Mouse (Mus musculus) kidney, embryonic 15.5 days (tissue): ENCODE results near the gene Milr1. TPM values are rescaled to one million over a fixed set of nuclear protein-coding genes. Genes with fewer than 3 reads are reported as not detected.
A peak's percentile ranks its signal among the peaks of the same experiment; 100 is the strongest.
"Not testable (repeated sequence)": the region's sequence is repeated elsewhere in the genome, so short reads cannot be mapped to it uniquely, and the experiment has no call there.

Experiments
- ATAC-seq: fragments of 200-750 bp; cut with Nextera tagmentation; replicated peaks from 2 replicates; pipeline ENCODE4 v1.8.0; 2017; ENCODE audit warnings: moderate TSS enrichment; ENCODE audit not compliant: low FRiP score
- H3K27ac ChIP-seq: fragments of 300-500 bp; sonication (generic); 2 replicates; pipeline ENCODE4 v1.5.1; 2015; ENCODE audit warnings: mild to moderate bottlenecking, inconsistent platforms
- H3K27me3 ChIP-seq: fragments of 300-500 bp; sonication (generic); 2 replicates; pipeline ENCODE4 v1.6.1; 2015; ENCODE audit warnings: inconsistent platforms
- H3K36me3 ChIP-seq: fragments of 300-500 bp; sonication (generic); 2 replicates; pipeline ENCODE4 v1.6.1; 2015; ENCODE audit warnings: inconsistent platforms
- H3K4me1 ChIP-seq: fragments of 300-500 bp; sonication (generic); 2 replicates; pipeline ENCODE4 v1.6.1; 2015; ENCODE audit warnings: inconsistent platforms
- H3K4me2 ChIP-seq: fragments of 300-500 bp; sonication (generic); 2 replicates; pipeline ENCODE4 v1.6.1; 2015; ENCODE audit warnings: moderate library complexity, mild to moderate bottlenecking, inconsistent platforms
- H3K4me3 ChIP-seq: fragments of 300-500 bp; sonication (generic); replicated peaks from 2 replicates; pipeline ENCODE4 v1.5.1; 2015; ENCODE audit warnings: mild to moderate bottlenecking, inconsistent platforms
- H3K9ac ChIP-seq: fragments of 300-500 bp; sonication (generic); 2 replicates; pipeline ENCODE4 v1.6.1; 2015; ENCODE audit warnings: mild to moderate bottlenecking, inconsistent platforms
- H3K9me3 ChIP-seq: fragments of 300-500 bp; sonication (generic); replicated peaks from 2 replicates; pipeline ENCODE4 v1.6.1; 2016; ENCODE audit warnings: inconsistent platforms
- WGBS: fragments of 180-500 bp; shearing (Covaris S2); methylation state at CpG from one replicate; pipeline ENCODE4 v1.1.7; 2015; ENCODE audit warnings: mixed read lengths; 5-methylcytosine and 5-hydroxymethylcytosine counted together
- polyA plus RNA-seq: library from polyadenylated mRNA; unstranded; fragments of >200 nt; fragmentation: Nextera tagmentation; extraction: Ambion mirVana; gene quantifications from 2 replicates; pipeline ENCODE4 v1.2.1, GENCODE M21; 2015

The Milr1 gene
- polyA plus RNA-seq, 1 experiment from 2014 or later: 1.7 TPM

DNA sequence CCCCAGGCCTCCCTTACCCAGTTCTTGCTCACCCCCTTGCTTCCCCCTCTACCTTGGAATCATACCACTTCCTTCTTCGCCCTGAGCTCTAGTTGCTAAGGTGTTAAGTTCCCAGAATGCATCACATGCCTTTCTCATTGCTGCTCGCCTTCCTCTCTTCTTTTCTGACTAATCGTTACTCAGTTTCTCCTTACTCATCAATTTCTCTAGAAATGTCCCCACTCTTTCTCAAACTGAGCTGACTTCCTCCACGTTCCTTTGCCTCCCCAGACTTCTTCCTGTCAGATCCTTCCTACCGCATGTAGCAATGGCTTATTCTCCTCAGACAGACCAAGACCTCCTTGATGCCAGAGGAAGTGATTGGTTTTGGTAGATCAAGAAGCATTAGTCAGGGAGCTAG, 34.5 kb upstream of the Milr1 start:
- no peaks in the 10 kb centered on the region for H3K9me3 ChIP-seq
- H3K4me3 ChIP-seq: no peak overlapping the region
- H3K27me3 ChIP-seq: no peaks in the 10 kb centered on the region
- no peak overlapping the region for H3K4me2 ChIP-seq
- H3K27ac ChIP-seq: no peak overlapping the region
- no peak for ATAC-seq
- 64% methylated on average over 5 of the region's 5 CpGs for WGBS
- 0 out of 2 replicates have a peak, but pooled peaks cover 4% of the 10 kb centered on the region for H3K4me1 ChIP-seq
- H3K9ac ChIP-seq: no peak overlapping the region
- H3K36me3 ChIP-seq: no peaks in the 10 kb centered on the region

DNA sequence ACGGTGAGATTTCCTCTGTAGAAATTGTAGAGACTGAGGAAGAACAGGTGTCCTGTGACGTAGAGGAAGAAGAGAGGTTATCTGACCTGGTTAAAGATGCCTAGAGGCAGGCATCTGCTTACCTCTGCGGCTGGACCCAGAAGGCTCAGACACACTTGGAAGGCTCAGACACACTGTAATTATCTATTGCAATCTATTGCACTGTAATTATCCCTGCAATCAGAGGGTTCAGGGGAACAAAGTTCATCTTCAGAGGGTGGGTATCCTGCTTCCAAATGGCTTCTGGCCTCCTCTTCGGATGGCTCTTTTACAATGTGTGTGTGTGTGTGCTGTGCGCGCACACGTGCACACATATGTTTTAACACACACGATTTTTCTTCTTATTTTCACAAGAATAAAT, 30.6 kb upstream of the Milr1 start:
- Histone ChIP-seq H3K4me2 (no peak overlapping the region), H3K36me3 (no peaks in the 10 kb centered on the region)
- 87% methylated on average over 8 of the region's 8 CpGs for WGBS

DNA sequence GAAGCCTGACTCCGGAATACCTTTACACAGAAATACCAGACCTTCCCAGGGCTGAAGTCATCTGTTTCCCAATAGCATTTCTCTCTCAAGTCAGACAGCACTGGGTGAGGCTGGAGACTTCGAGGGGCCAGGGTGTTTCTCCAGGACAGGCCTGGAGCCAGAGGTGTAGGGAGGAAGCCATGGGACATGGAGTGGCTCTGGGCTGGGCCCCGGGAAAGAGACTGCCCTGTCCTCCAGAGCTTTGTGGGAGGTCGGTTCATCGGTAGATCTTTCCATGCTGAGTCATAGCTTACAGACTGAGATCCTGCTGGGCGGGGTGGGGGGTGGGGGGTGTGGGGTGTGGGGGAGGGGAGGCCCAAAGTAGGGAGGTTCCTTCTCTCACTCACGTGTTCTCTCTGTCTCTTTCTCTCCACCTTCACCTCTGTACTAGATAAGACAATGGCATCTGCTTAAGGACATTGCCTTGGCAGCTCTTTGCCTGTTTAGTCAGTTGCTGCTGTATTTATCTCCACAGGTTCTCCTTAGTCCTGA, 28.1 kb upstream of the Milr1 start:
- WGBS: 10% methylated on average over 6 of the region's 7 CpGs
- peaks cover 10% of the 10 kb centered on the region; the same call in 1 of the 2 replicates for H3K4me1 ChIP-seq
- no peak overlapping the region for H3K4me2 ChIP-seq
- H3K4me3 ChIP-seq: no peak overlapping the region
- H3K9ac ChIP-seq: no peak overlapping the region
- no peak overlapping the region for H3K27ac ChIP-seq
- ATAC-seq: no peak; the same call in 1 of the 2 replicates
- H3K9me3 ChIP-seq: no peaks in the 10 kb centered on the region
- H3K27me3 ChIP-seq: no peaks in the 10 kb centered on the region
- no peaks in the 10 kb centered on the region for H3K36me3 ChIP-seq

More for the DNA sequence above, 30.6 kb upstream of the Milr1 start:
- H3K27ac ChIP-seq: no peak overlapping the region
- no peaks in the 10 kb centered on the region for H3K27me3 ChIP-seq
- H3K9ac ChIP-seq: no peak overlapping the region
- H3K4me1 ChIP-seq: peaks cover 15% of the 10 kb centered on the region; the same call in 1 of the 2 replicates
- no peak overlapping the region for H3K4me3 ChIP-seq
- no peaks in the 10 kb centered on the region for H3K9me3 ChIP-seq
- no peak for ATAC-seq

DNA sequence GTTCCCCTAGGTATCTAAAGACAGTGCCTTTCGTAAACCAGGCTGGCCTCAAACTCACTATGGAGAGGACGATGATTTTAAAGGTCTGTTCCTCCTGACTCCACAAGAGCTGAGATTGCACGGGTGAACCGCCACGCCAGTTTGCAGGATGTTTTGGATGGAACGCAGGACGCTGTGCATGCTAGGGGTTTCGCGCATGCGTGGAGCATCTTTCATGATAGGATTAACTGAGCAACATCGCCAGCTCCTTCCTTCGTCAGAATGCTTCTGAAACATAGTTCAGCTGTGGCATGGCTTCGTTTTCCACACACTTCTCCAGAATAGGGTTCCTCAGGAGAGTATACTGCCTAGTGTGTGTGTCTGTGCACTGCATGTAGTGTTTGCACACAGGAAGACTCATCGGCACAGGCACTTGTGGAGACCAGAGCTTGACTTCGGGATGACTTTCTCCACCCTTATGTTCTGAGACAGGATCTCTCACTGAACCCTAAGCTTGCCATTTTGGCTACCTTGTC, 27.4 kb upstream of the Milr1 start:
- H3K36me3 ChIP-seq: no peaks in the 10 kb centered on the region
- no peaks in the 10 kb centered on the region for H3K9me3 ChIP-seq
- WGBS: 84% methylated on average over 15 of the region's 15 CpGs
- no peak overlapping the region for H3K4me2 ChIP-seq
- H3K27ac ChIP-seq: no peak overlapping the region
- ATAC-seq: no peak
- no peaks in the 10 kb centered on the region for H3K27me3 ChIP-seq
- no peak overlapping the region for H3K4me3 ChIP-seq
- no peak overlapping the region for H3K9ac ChIP-seq
- peaks cover 10% of the 10 kb centered on the region; the same call in 1 of the 2 replicates for H3K4me1 ChIP-seq

DNA sequence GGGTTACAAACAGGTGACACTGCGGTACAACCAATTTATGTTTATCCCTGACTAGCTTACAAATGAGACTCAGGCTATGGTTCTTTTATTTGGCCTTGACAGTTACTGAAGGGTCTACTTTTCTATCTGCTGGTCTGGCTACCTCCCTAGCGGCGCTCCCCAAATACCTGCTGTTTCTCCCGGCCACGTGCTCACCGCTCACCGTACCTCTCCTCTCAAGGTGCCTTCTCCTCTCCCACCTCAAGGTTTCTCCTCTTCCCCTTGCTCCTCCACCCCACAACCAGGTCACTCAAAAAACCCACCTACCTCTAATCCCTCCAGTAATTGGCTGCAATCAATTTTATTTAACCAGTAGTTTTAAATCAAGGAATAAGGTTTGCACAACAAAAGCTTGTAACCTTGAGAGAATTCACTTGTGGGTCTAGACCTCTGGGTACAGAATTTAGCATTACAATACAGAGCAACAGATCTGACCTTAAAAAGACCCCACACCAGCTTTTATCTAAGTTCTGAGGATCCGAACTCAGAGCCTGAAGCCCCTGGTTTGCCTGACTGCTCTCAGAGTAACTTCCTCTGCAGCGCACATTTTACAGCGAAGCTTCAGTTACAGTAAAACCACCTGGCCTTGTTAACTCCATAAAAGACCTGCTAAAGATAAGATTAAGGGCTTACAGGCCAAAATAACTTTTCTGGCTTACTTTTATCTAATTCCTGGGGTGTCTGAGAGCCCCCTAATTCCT, 26.7 kb upstream of the Milr1 start:
- Histone ChIP-seq H3K36me3 (no peaks in the 10 kb centered on the region), H3K9ac (no peak overlapping the region), H3K4me2 (no peak overlapping the region), H3K4me3 (no peak overlapping the region), H3K9me3 (no peaks in the 10 kb centered on the region), H3K4me1 (peaks cover 10% of the 10 kb centered on the region; the same call in 1 of the 2 replicates), H3K27ac (no peak overlapping the region), H3K27me3 (no peaks in the 10 kb centered on the region)
- ATAC-seq: no peak
- 90% methylated on average over 10 of the region's 10 CpGs for WGBS

DNA sequence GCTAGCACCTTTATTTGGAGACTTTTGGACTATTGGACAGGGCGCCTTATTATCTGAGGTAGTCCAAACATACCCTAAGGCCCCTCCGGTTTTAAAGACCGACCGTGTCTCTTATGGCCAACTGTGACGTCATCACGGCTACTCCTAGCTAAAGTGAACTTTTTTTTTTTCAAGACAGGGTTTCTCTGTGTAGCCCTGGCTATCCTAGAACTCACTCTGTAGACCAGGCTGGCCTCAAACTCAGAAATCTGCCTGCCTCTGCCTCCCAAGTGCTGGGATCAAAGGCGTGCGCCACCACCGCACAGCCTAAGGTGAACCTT, 26.1 kb upstream of the Milr1 start:
- not testable (repeated sequence) for ATAC-seq, H3K9ac ChIP-seq, H3K9me3 ChIP-seq, H3K27ac ChIP-seq, H3K36me3 ChIP-seq, H3K4me2 ChIP-seq, H3K4me3 ChIP-seq, H3K27me3 ChIP-seq
- H3K4me1 ChIP-seq: peaks cover 10% of the 10 kb centered on the region; the same call in 1 of the 2 replicates
- WGBS: 92% methylated on average over 9 of the region's 9 CpGs

DNA sequence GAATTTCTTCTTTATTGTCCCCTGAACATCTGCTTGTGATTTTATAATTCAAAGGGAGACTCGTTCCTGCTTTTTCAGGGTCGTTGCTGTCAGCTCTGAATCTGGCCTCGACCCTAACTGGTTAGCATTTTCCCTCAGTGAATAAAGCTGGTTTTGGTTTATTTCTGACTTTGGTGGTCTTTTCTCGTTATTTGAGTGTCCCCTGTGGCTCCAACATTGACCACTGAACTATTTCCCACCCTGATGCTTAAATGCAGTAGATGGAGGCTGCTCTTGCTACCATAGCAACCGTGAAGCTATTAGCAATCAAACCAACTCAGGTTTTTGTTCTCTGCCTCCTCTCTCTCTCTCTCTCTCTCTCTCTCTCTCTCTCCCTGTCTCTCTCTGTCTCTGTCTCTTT, 23.1 kb upstream of the Milr1 start:
- H3K36me3 ChIP-seq: no peaks in the 10 kb centered on the region
- H3K4me1 ChIP-seq: peaks cover 9% of the 10 kb centered on the region; the same call in 1 of the 2 replicates
- H3K27me3 ChIP-seq: no peaks in the 10 kb centered on the region
- H3K4me3 ChIP-seq: no peak overlapping the region
- ATAC-seq: no peak
- H3K9me3 ChIP-seq: no peaks in the 10 kb centered on the region
- H3K4me2 ChIP-seq: no peak overlapping the region
- WGBS: 65% methylated on average over 5 of the region's 5 CpGs
- no peak overlapping the region for H3K9ac ChIP-seq
- H3K27ac ChIP-seq: no peak overlapping the region

DNA sequence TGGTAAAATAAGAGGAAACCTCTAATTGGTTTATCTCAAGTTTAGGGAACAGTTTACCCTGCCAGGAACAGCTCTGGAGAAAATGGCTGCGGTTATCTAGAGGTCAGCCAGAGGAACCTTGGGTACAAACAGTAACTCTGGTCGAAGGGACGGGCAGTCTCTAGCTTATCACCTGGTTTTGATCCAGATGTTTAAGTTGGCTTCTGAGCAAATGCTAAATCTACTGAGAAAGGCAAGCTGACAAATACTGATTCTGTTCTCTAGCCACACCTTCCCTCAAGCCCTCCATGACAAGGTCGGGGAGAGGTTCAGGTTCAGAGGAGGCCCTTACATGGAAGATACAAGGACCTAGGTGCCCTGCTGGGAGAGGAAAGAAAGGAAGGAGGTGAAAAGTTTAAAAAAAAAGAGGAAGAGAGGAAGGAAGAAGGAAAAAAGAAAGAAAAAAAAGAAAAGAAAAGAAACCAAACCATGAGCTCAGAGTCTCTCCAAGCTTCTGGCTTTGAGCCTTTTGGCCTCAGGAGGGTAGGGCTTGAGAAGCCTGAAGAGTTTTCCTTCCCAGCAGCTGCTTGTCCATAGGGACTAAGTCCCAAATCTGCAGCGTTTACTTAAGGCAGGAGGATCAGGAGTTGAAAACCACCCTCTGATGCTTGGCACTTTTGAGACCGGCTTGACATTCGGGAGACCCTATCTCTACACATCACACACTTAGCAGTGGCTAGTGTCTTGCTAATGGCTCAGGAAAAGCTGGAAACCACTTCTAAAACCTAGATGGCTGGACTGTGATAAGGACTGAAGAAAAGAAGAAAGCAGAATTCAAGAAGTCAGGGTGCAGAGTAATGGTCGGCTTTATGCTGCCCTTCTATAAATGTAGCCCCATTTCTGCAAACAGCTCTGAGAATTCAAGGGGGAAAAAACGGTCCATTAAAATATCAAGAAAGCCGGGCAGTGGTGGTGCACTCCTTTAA, 22.3 kb upstream of the Milr1 start:
- Histone ChIP-seq H3K4me2 (no peak overlapping the region), H3K4me3 (no peak overlapping the region), H3K27me3 (no peaks in the 10 kb centered on the region), H3K9me3 (no peaks in the 10 kb centered on the region), H3K36me3 (no peaks in the 10 kb centered on the region), H3K4me1 (0 out of 2 replicates have a peak, but pooled peaks cover 3% of the 10 kb centered on the region), H3K9ac (no peak overlapping the region), H3K27ac (no peak overlapping the region)
- 82% methylated on average over 10 of the region's 10 CpGs for WGBS
- no peak for ATAC-seq

DNA sequence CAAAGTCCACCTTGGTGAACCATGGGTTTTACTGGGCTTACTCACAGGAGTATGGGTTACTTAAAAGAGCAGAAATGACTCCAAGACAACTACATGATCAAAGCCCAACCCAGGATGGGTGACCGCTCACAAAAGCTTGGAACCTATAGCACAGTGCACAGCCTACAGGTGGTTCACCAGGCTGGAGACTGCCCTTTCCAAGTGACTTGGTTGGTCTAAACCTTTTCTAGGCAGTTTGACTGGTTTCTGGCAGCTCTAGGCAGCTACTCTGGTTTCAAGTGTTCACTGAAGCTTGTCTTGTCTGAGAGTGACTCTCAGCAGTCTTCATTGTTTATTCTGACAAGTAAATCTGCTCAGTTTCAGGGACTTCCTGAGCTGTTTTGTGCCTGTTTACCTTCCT, 21.4 kb upstream of the Milr1 start:
- 0 out of 2 replicates have a peak, but pooled peaks cover 3% of the 10 kb centered on the region for H3K4me1 ChIP-seq
- no peak for ATAC-seq
- no peak overlapping the region for H3K4me3 ChIP-seq
- H3K36me3 ChIP-seq: no peaks in the 10 kb centered on the region
- H3K27ac ChIP-seq: no peak overlapping the region
- no peaks in the 10 kb centered on the region for H3K27me3 ChIP-seq
- no peaks in the 10 kb centered on the region for H3K9me3 ChIP-seq
- no peak overlapping the region for H3K9ac ChIP-seq
- 100% methylated on average over 1 of the region's 1 CpGs for WGBS
- H3K4me2 ChIP-seq: no peak overlapping the region

DNA sequence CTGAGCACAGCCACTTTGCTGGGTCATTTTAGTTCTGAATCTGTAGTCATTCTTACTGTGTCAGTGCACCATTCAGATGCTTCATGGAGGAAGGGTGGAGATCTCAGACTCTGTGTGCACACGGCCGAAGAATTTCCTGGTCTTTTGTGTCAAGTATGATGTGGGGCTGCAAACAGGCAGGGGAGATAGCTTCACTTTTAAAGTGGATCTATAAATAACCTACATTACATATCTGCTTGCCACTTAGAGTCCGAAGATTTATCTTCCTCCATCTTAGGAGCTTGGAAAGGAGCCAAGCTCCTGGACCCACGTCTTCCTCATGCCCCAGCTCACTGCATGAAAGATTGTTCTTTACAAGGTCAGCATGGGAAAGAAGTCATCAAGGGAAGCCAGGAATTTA, 20.3 kb upstream of the Milr1 start:
- Histone ChIP-seq H3K9me3 (no peaks in the 10 kb centered on the region), H3K4me2 (no peak overlapping the region), H3K27ac (peak overlapping the region; percentile 72), H3K4me3 (no peak overlapping the region), H3K4me1 (0 out of 2 replicates have a peak, but pooled peaks cover 3% of the 10 kb centered on the region), H3K27me3 (no peaks in the 10 kb centered on the region), H3K9ac (no peak overlapping the region), H3K36me3 (no peaks in the 10 kb centered on the region)
- WGBS: 37% methylated on average over 4 of the region's 4 CpGs
- no peak for ATAC-seq

DNA sequence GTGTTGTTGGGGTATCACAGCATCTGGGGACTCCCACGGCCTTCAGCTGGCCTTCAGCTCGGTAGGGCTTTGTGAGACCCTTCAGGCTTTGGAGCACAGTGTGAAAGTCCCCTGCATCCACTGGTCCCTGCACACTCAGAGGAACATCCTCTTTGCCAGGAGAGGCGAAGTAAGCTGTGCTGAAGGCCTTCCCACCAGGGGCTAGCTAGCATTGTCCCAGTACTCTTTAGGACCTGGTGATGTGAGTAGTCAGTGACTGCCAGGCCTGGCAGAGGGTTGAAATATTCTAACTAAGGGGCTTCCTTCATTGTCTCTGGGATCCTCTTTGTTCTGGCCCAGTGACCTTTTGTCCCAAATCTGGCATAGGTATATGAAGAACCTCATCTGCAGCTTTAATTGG, 14.4 kb upstream of the Milr1 start:
- Histone ChIP-seq H3K4me3 (no peak overlapping the region), H3K27me3 (no peaks in the 10 kb centered on the region), H3K9ac (0 out of 2 replicates have a peak overlapping the region, but pooled peaks have one; percentile 10), H3K4me2 (no peak overlapping the region), H3K36me3 (no peaks in the 10 kb centered on the region), H3K27ac (peak overlapping the region; percentile 75), H3K4me1 (peaks cover 13% of the 10 kb centered on the region; the same call in 1 of the 2 replicates), H3K9me3 (no peaks in the 10 kb centered on the region)
- no peak for ATAC-seq
- WGBS: 71% methylated on average over 3 of the region's 3 CpGs
